Mouse (Mus musculus): ENCODE data around the gene Opn5. TPM values are rescaled to one million over a fixed set of nuclear protein-coding genes. Genes with fewer than 3 reads are reported as not detected.

Opn5 gene
- polyA plus RNA-seq (2014; fragmentation: Nextera tagmentation; extraction: Ambion mirVana): not detected in 2 replicates

DNA sequence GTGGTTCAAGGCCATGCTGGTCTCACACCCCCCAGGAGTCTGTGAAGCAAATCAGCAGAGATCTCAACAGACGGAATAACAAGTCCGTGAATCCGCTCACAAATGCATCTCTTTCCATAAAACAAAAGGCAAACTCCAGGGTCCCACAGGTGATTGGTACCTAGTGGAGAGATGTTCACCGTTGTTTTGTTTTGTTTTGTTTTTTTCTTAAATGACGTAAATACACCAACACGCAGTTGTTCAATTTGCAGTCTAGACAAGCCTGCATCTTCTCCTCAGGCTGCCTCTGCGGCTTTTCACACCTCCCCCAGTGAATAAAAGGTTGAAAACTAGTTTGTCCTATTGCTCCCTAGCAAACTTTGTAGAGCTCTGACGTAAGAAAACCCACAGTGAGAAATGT lies at the start of gene Opn5:
Gene Opn5 (minus strand): TSS at position 101 of the 400 bp plus-strand sequence.
- H3K9me3 ChIP-seq (ENCODE audit: low read depth, low read length): no peaks in the 10 kb centered on the region
- no peak for TF ChIP-seq CTCF (IDR thresholded peaks at IDR 0.05; ENCODE audit: low read depth)
- WGBS: 78% methylated on average over 8 of the region's 8 CpGs
- ATAC-seq (ENCODE audit: insufficient read depth) (no peak), DNase-seq (no peak)
- H3K4me1 ChIP-seq (ENCODE audit: insufficient read depth): no peaks in the 10 kb centered on the region
- no peaks in the 10 kb centered on the region for H3K36me3 ChIP-seq (ENCODE audit: insufficient read depth)
- no peaks in the 10 kb centered on the region for H3K27me3 ChIP-seq (ENCODE audit: insufficient read depth, low read length)
- H3K4me3 ChIP-seq (ENCODE audit: low read depth, low read length): no peak within 1 kb of the TSS
- H3K9ac ChIP-seq: no peak within 1 kb of the TSS
- H3K27ac ChIP-seq (ENCODE audit: low read depth): no peak within 1 kb of the TSS
- H3K4me2 ChIP-seq: no peak within 1 kb of the TSS

DNA sequence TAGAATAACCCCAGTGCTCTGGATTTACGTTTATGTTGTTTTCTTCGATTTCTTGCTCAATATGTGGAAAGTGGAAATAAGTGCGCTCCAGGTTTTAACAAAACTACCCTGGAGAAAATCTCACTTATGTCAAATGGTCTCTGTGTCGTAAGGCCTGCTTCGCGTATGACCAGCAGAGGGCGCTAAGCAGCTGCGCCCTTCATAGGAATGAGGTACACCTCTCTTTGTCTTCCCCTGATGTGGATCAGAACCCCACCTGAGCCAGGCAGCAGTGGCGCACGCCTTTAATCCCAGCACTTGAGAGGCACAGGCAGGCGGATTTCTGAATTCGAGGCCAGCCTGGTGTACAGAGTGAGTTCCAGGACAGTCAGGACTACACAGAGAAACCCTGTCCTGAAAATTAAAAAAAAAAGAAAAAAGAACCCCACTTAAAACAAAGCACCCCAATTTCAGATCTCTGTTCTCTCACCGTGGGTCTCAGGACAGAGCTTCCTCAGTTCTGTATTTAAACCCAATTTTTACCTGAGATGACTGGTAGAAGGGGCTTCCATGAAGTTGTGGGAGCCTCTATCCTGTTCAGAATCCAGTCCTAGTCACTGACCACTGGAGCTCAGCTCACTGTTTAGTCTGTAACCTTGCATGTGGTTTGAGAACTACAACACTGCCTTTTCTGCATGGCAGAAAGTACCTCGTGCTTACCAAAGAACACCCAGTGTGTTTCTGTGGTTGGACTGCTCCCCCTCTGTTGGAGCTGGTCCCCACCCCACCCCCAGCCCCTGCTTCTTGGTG lies 47.6 kb upstream of the Opn5 start:
- Histone ChIP-seq H3K27me3 (ENCODE audit: insufficient read depth, low read length) (no peaks in the 10 kb centered on the region), H3K36me3 (ENCODE audit: insufficient read depth) (no peaks in the 10 kb centered on the region), H3K9ac (no peak overlapping the region), H3K4me1 (ENCODE audit: insufficient read depth) (no peaks in the 10 kb centered on the region), H3K4me3 (ENCODE audit: low read depth, low read length) (no peak overlapping the region), H3K9me3 (ENCODE audit: low read depth, low read length) (no peaks in the 10 kb centered on the region), H3K4me2 (no peak overlapping the region), H3K27ac (ENCODE audit: low read depth) (no peak overlapping the region)
- ATAC-seq (ENCODE audit: insufficient read depth) (peak; percentile 66; the same call in 1 of the 2 replicates), DNase-seq (peak; percentile 86)
- peak; percentile 95 for TF ChIP-seq CTCF (IDR thresholded peaks at IDR 0.05; ENCODE audit: low read depth)
- 18% methylated on average over 14 of the region's 14 CpGs for WGBS

DNA sequence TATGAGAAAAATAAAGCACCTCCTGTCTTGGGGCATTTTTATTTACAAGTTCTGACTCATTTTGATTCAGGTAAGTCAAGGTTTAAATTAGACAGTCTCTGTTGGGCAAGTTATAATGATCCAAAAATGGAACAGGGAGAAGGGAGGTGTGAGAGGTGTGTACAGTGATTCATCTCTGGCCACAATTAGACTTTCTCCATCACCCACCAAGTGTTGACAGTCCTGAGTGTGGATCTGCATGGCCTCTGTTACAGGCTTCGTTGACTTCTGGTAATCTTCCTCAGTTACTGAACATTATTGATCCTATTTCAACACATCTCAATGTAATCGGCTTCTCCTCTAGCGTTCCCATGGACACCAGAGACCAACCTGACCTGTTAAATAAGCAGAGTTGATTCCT lies 32.2 kb upstream of the Opn5 start:
- H3K4me1 ChIP-seq (ENCODE audit: insufficient read depth): no peaks in the 10 kb centered on the region
- no peak for DNase-seq
- H3K36me3 ChIP-seq (ENCODE audit: insufficient read depth): no peaks in the 10 kb centered on the region
- H3K9ac ChIP-seq: no peak overlapping the region
- no peak overlapping the region for H3K4me3 ChIP-seq (ENCODE audit: low read depth, low read length)
- no peaks in the 10 kb centered on the region for H3K9me3 ChIP-seq (ENCODE audit: low read depth, low read length)
- no peak for TF ChIP-seq CTCF (IDR thresholded peaks at IDR 0.05; ENCODE audit: low read depth)
- H3K4me2 ChIP-seq: no peak overlapping the region
- no peak for ATAC-seq (ENCODE audit: insufficient read depth)
- no peak overlapping the region for H3K27ac ChIP-seq (ENCODE audit: low read depth)
- no peaks in the 10 kb centered on the region for H3K27me3 ChIP-seq (ENCODE audit: insufficient read depth, low read length)
- WGBS: 76% methylated on average over 3 of the region's 3 CpGs

GRCm38 (mm10) chr17:42630206-42630605 lies 19.0 kb upstream of the Opn5 start:
- 80% methylated on average over 2 of the region's 2 CpGs for WGBS
- TF ChIP-seq CTCF (IDR thresholded peaks at IDR 0.05; ENCODE audit: low read depth): no peak

GRCm38 (mm10) chr17:42613043-42613737 lies 2.0 kb upstream of the Opn5 start:
- ATAC-seq (ENCODE audit: insufficient read depth) (peak; percentile 66; the same call in 1 of the 2 replicates), DNase-seq (peak; percentile 87)
- Histone ChIP-seq H3K27me3 (ENCODE audit: insufficient read depth, low read length) (no peaks in the 10 kb centered on the region), H3K4me2 (no peak overlapping the region), H3K9ac (no peak overlapping the region), H3K27ac (ENCODE audit: low read depth) (no peak overlapping the region), H3K9me3 (ENCODE audit: low read depth, low read length) (no peaks in the 10 kb centered on the region), H3K36me3 (ENCODE audit: insufficient read depth) (no peaks in the 10 kb centered on the region), H3K4me1 (ENCODE audit: insufficient read depth) (no peaks in the 10 kb centered on the region), H3K4me3 (ENCODE audit: low read depth, low read length) (no peak overlapping the region)
- TF ChIP-seq CTCF (IDR thresholded peaks at IDR 0.05; ENCODE audit: low read depth): peak; percentile 71
- 34% methylated on average over 6 of the region's 6 CpGs for WGBS

More at GRCm38 (mm10) chr17:42630206-42630605, 19.0 kb upstream of the Opn5 start:
- no peak overlapping the region for H3K4me3 ChIP-seq (ENCODE audit: low read depth, low read length)
- H3K27ac ChIP-seq (ENCODE audit: low read depth): no peak overlapping the region
- H3K9ac ChIP-seq: no peak overlapping the region
- H3K36me3 ChIP-seq (ENCODE audit: insufficient read depth): no peaks in the 10 kb centered on the region
- no peaks in the 10 kb centered on the region for H3K9me3 ChIP-seq (ENCODE audit: low read depth, low read length)
- H3K4me1 ChIP-seq (ENCODE audit: insufficient read depth): no peaks in the 10 kb centered on the region
- H3K4me2 ChIP-seq: no peak overlapping the region
- ATAC-seq (ENCODE audit: insufficient read depth) (no peak), DNase-seq (no peak)
- H3K27me3 ChIP-seq (ENCODE audit: insufficient read depth, low read length): no peaks in the 10 kb centered on the region

GRCm38 (mm10) chr17:42608270-42608669 lies 2.9 kb downstream of the Opn5 start:
- no peak overlapping the region for H3K4me3 ChIP-seq (ENCODE audit: low read depth, low read length)
- no peaks in the 10 kb centered on the region for H3K4me1 ChIP-seq (ENCODE audit: insufficient read depth)
- no peak for TF ChIP-seq CTCF (IDR thresholded peaks at IDR 0.05; ENCODE audit: low read depth)
- DNase-seq: no peak
- H3K27ac ChIP-seq (ENCODE audit: low read depth): no peak overlapping the region
- 68% methylated on average over 3 of the region's 3 CpGs for WGBS
- H3K9me3 ChIP-seq (ENCODE audit: low read depth, low read length): no peaks in the 10 kb centered on the region
- H3K27me3 ChIP-seq (ENCODE audit: insufficient read depth, low read length): no peaks in the 10 kb centered on the region
- H3K4me2 ChIP-seq: no peak overlapping the region
- H3K36me3 ChIP-seq (ENCODE audit: insufficient read depth): no peaks in the 10 kb centered on the region
- H3K9ac ChIP-seq: no peak overlapping the region
- no peak for ATAC-seq (ENCODE audit: insufficient read depth)

Measured in lung, embryonic 14.5 days (tissue).